Mouse (Mus musculus): ENCODE data around the gene Acoxl. TPM values are rescaled to one million over a fixed set of nuclear protein-coding genes. Genes with fewer than 3 reads are reported as not detected.

The Acoxl gene
- polyA plus RNA-seq, 1 experiment from 2014 or later: 0.11 TPM

GRCm38 (mm10) chr2:127889432-127889831 lies 50.8 kb downstream of the Acoxl start:
- Histone ChIP-seq H3K4me2 (no peak overlapping the region; the same call in 1 of the 2 replicates), H3K9ac (ENCODE audit: low read depth, low read length) (no peak overlapping the region), H3K36me3 (ENCODE audit: control insufficient read depth, insufficient read depth, low read length) (no peaks in the 10 kb centered on the region), H3K9me3 (replicated peaks; ENCODE audit: control insufficient read depth, low read length) (no peaks in the 10 kb centered on the region), H3K4me1 (ENCODE audit: control insufficient read depth, insufficient read depth, low read length) (peaks cover 7% of the 10 kb centered on the region; the same call in 1 of the 2 replicates), H3K27me3 (ENCODE audit: control insufficient read depth, insufficient read depth, low read length) (peaks cover 7% of the 10 kb centered on the region; the same call in 1 of the 2 replicates), H3K27ac (ENCODE audit: low read depth, low read length) (no peak overlapping the region), H3K4me3 (ENCODE audit: low read depth, low read length) (no peak overlapping the region)
- no peak for ATAC-seq (replicated peaks; ENCODE audit: insufficient number of reproducible peaks, low FRiP score, low TSS enrichment)
- WGBS (ENCODE audit: insufficient replicate concordance): 5% methylated on average over 6 of the region's 6 CpGs

- Histone ChIP-seq H3K4me2 (no peak overlapping the region), H3K9ac (ENCODE audit: low read depth, low read length) (no peak overlapping the region), H3K27me3 (ENCODE audit: control insufficient read depth, insufficient read depth, low read length) (peaks cover 7% of the 10 kb centered on the region; the same call in 1 of the 2 replicates), H3K36me3 (ENCODE audit: control insufficient read depth, insufficient read depth, low read length) (no peaks in the 10 kb centered on the region), H3K27ac (ENCODE audit: low read depth, low read length) (no peak overlapping the region), H3K9me3 (replicated peaks; ENCODE audit: control insufficient read depth, low read length) (no peaks in the 10 kb centered on the region), H3K4me3 (ENCODE audit: low read depth, low read length) (no peak overlapping the region), H3K4me1 (ENCODE audit: control insufficient read depth, insufficient read depth, low read length) (peaks cover 7% of the 10 kb centered on the region; the same call in 1 of the 2 replicates)
- WGBS (ENCODE audit: insufficient replicate concordance): 74% methylated on average over 5 of the region's 5 CpGs
- ATAC-seq (replicated peaks; ENCODE audit: insufficient number of reproducible peaks, low FRiP score, low TSS enrichment): no peak
Measured at GRCm38 (mm10) chr2:127889979-127890378, 51.3 kb downstream of the Acoxl start.

- no peaks in the 10 kb centered on the region for H3K36me3 ChIP-seq (ENCODE audit: control insufficient read depth, insufficient read depth, low read length)
- WGBS (ENCODE audit: insufficient replicate concordance): 70% methylated on average over 8 of the region's 8 CpGs
- ATAC-seq (replicated peaks; ENCODE audit: insufficient number of reproducible peaks, low FRiP score, low TSS enrichment): no peak
- no peak overlapping the region for H3K4me3 ChIP-seq (ENCODE audit: low read depth, low read length)
- peaks cover 7% of the 10 kb centered on the region; the same call in 1 of the 2 replicates for H3K27me3 ChIP-seq (ENCODE audit: control insufficient read depth, insufficient read depth, low read length)
- no peaks in the 10 kb centered on the region for H3K9me3 ChIP-seq (replicated peaks; ENCODE audit: control insufficient read depth, low read length)
- no peak overlapping the region for H3K4me2 ChIP-seq
- peaks cover 7% of the 10 kb centered on the region; the same call in 1 of the 2 replicates for H3K4me1 ChIP-seq (ENCODE audit: control insufficient read depth, insufficient read depth, low read length)
- no peak overlapping the region for H3K27ac ChIP-seq (ENCODE audit: low read depth, low read length)
- no peak overlapping the region for H3K9ac ChIP-seq (ENCODE audit: low read depth, low read length)
Measured at GRCm38 (mm10) chr2:127890526-127890925, 51.9 kb downstream of the Acoxl start.

- no peak overlapping the region for H3K4me2 ChIP-seq
- H3K27ac ChIP-seq (ENCODE audit: low read depth, low read length): no peak overlapping the region
- no peaks in the 10 kb centered on the region for H3K9me3 ChIP-seq (replicated peaks; ENCODE audit: control insufficient read depth, low read length)
- H3K4me1 ChIP-seq (ENCODE audit: control insufficient read depth, insufficient read depth, low read length): peaks cover 7% of the 10 kb centered on the region; the same call in 1 of the 2 replicates
- no peak overlapping the region for H3K4me3 ChIP-seq (ENCODE audit: low read depth, low read length)
- H3K36me3 ChIP-seq (ENCODE audit: control insufficient read depth, insufficient read depth, low read length): no peaks in the 10 kb centered on the region
- 77% methylated on average over 3 of the region's 3 CpGs for WGBS (ENCODE audit: insufficient replicate concordance)
- H3K9ac ChIP-seq (ENCODE audit: low read depth, low read length): no peak overlapping the region
- no peak for ATAC-seq (replicated peaks; ENCODE audit: insufficient number of reproducible peaks, low FRiP score, low TSS enrichment)
- H3K27me3 ChIP-seq (ENCODE audit: control insufficient read depth, insufficient read depth, low read length): peaks cover 7% of the 10 kb centered on the region; the same call in 1 of the 2 replicates
Measured at GRCm38 (mm10) chr2:127891056-127891455, 52.4 kb downstream of the Acoxl start.

- Histone ChIP-seq H3K4me3 (ENCODE audit: low read depth, low read length) (no peak overlapping the region), H3K27ac (ENCODE audit: low read depth, low read length) (no peak overlapping the region), H3K27me3 (ENCODE audit: control insufficient read depth, insufficient read depth, low read length) (no peaks in the 10 kb centered on the region), H3K4me1 (ENCODE audit: control insufficient read depth, insufficient read depth, low read length) (0 out of 2 replicates have a peak, but pooled peaks cover 4% of the 10 kb centered on the region), H3K9me3 (replicated peaks; ENCODE audit: control insufficient read depth, low read length) (0 out of 2 replicates have a peak, but pooled peaks cover 3% of the 10 kb centered on the region), H3K36me3 (ENCODE audit: control insufficient read depth, insufficient read depth, low read length) (no peaks in the 10 kb centered on the region), H3K9ac (ENCODE audit: low read depth, low read length) (no peak overlapping the region), H3K4me2 (no peak overlapping the region)
- ATAC-seq (replicated peaks; ENCODE audit: insufficient number of reproducible peaks, low FRiP score, low TSS enrichment): no peak
- 38% methylated on average over 6 of the region's 6 CpGs for WGBS (ENCODE audit: insufficient replicate concordance)
Measured at GRCm38 (mm10) chr2:127894890-127895289, 56.2 kb downstream of the Acoxl start.

- Histone ChIP-seq H3K9ac (ENCODE audit: low read depth, low read length) (no peak overlapping the region), H3K9me3 (replicated peaks; ENCODE audit: control insufficient read depth, low read length) (0 out of 2 replicates have a peak, but pooled peaks cover 3% of the 10 kb centered on the region), H3K4me3 (ENCODE audit: low read depth, low read length) (no peak overlapping the region), H3K27ac (ENCODE audit: low read depth, low read length) (no peak overlapping the region), H3K27me3 (ENCODE audit: control insufficient read depth, insufficient read depth, low read length) (no peaks in the 10 kb centered on the region), H3K4me2 (no peak overlapping the region), H3K4me1 (ENCODE audit: control insufficient read depth, insufficient read depth, low read length) (no peaks in the 10 kb centered on the region), H3K36me3 (ENCODE audit: control insufficient read depth, insufficient read depth, low read length) (no peaks in the 10 kb centered on the region)
- 69% methylated on average over 5 of the region's 5 CpGs for WGBS (ENCODE audit: insufficient replicate concordance)
- no peak for ATAC-seq (replicated peaks; ENCODE audit: insufficient number of reproducible peaks, low FRiP score, low TSS enrichment)
Measured at GRCm38 (mm10) chr2:127897718-127898117, 59.0 kb downstream of the Acoxl start.

- no peaks in the 10 kb centered on the region for H3K9me3 ChIP-seq (replicated peaks; ENCODE audit: control insufficient read depth, low read length)
- no peak overlapping the region for H3K27ac ChIP-seq (ENCODE audit: low read depth, low read length)
- H3K9ac ChIP-seq (ENCODE audit: low read depth, low read length): no peak overlapping the region
- H3K4me2 ChIP-seq: no peak overlapping the region
- H3K4me1 ChIP-seq (ENCODE audit: control insufficient read depth, insufficient read depth, low read length): no peaks in the 10 kb centered on the region
- WGBS (ENCODE audit: insufficient replicate concordance): 71% methylated on average over 10 of the region's 10 CpGs
- no peak overlapping the region for H3K4me3 ChIP-seq (ENCODE audit: low read depth, low read length)
- H3K36me3 ChIP-seq (ENCODE audit: control insufficient read depth, insufficient read depth, low read length): no peaks in the 10 kb centered on the region
- H3K27me3 ChIP-seq (ENCODE audit: control insufficient read depth, insufficient read depth, low read length): no peaks in the 10 kb centered on the region
- no peak for ATAC-seq (replicated peaks; ENCODE audit: insufficient number of reproducible peaks, low FRiP score, low TSS enrichment)
Measured at GRCm38 (mm10) chr2:127904918-127905317, 66.2 kb downstream of the Acoxl start.

GRCm38 (mm10) chr2:127906973-127907678 lies 68.5 kb downstream of the Acoxl start:
- Histone ChIP-seq H3K4me1 (ENCODE audit: control insufficient read depth, insufficient read depth, low read length) (no peaks in the 10 kb centered on the region), H3K9ac (ENCODE audit: low read depth, low read length) (no peak overlapping the region), H3K9me3 (replicated peaks; ENCODE audit: control insufficient read depth, low read length) (no peaks in the 10 kb centered on the region), H3K27me3 (ENCODE audit: control insufficient read depth, insufficient read depth, low read length) (no peaks in the 10 kb centered on the region), H3K4me2 (no peak overlapping the region), H3K27ac (ENCODE audit: low read depth, low read length) (no peak overlapping the region), H3K4me3 (ENCODE audit: low read depth, low read length) (no peak overlapping the region), H3K36me3 (ENCODE audit: control insufficient read depth, insufficient read depth, low read length) (no peaks in the 10 kb centered on the region)
- WGBS (ENCODE audit: insufficient replicate concordance): 56% methylated on average over 6 of the region's 6 CpGs
- no peak for ATAC-seq (replicated peaks; ENCODE audit: insufficient number of reproducible peaks, low FRiP score, low TSS enrichment)

GRCm38 (mm10) chr2:127907679-127908042 lies 69.0 kb downstream of the Acoxl start:
- 68% methylated on average over 1 of the region's 1 CpGs for WGBS (ENCODE audit: insufficient replicate concordance)
- no peak overlapping the region for H3K4me3 ChIP-seq (ENCODE audit: low read depth, low read length)
- no peak overlapping the region for H3K9ac ChIP-seq (ENCODE audit: low read depth, low read length)
- no peaks in the 10 kb centered on the region for H3K4me1 ChIP-seq (ENCODE audit: control insufficient read depth, insufficient read depth, low read length)
- ATAC-seq (replicated peaks; ENCODE audit: insufficient number of reproducible peaks, low FRiP score, low TSS enrichment): no peak
- no peak overlapping the region for H3K27ac ChIP-seq (ENCODE audit: low read depth, low read length)
- no peaks in the 10 kb centered on the region for H3K27me3 ChIP-seq (ENCODE audit: control insufficient read depth, insufficient read depth, low read length)
- no peak overlapping the region for H3K4me2 ChIP-seq
- H3K36me3 ChIP-seq (ENCODE audit: control insufficient read depth, insufficient read depth, low read length): no peaks in the 10 kb centered on the region
- no peaks in the 10 kb centered on the region for H3K9me3 ChIP-seq (replicated peaks; ENCODE audit: control insufficient read depth, low read length)

Measured in heart, embryonic 11.5 days (tissue).